Mouse (Mus musculus) heart, postnatal 0 days (tissue): ENCODE measurements at regions not wholly inside any gene's neighbourhood (a gene's known extent, or its start where the extent isn't known, plus 50 kb on each side); places are given as distances from the start of the nearest gene placed in this dataset.

Experiments
- CTCF ChIP-seq: IDR thresholded peaks from 2 replicates; pipeline ENCODE4 v1.5.1; 2016; ENCODE audit warnings: antibody characterized with exemption, control low read depth, low read depth
- EP300 ChIP-seq: IDR thresholded peaks from 2 replicates; pipeline ENCODE4 v1.6.1; 2016; ENCODE audit warnings: antibody characterized with exemption, low read depth

DNA sequence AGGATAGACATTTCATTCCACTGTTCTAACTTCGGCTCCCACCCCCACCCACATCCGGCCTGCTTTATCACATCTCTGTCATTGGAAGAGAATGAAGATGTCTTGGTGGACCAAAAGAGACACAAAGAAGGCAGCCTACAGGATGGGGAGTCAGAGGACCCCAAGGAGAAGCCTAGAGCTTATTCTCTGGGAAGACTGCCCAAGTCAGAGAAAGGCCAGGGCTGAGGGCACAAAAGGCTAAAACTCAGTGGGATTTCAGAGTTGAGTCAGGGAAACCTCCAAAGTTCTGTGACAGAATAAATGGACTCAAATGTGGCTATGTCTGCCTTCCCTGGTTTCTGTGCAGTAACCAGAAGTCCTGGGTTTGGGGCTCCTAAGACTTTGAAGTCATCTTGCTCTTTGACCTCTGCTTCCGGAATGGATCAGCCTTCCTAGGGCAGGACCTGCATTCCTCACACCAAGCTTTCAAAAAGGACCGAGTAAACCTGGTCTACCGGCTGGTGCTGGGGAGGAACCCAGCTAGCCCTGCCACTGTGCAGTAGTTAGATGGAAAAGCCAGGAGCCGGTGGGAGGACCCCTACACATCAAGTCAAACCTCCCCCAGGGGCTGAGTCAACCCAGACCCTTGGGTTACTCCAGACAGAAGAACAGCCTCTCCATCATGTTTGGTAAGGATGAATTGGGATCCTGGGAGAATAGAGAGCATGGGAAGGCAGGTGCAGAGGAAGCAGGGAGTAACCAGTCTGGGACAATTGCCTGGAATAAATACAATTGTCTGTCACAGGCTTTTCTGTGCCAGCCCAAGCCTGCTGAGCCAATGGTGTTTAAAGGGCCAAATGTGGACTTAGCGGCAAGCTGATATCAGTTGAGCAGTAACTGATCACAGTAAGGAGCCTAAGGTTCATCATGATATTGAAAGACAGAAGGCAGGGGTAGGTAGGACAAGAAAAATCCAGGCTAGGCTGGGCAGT is 80.7 kb upstream of the Barx2 start:
- no peak for TF ChIP-seq CTCF
- TF ChIP-seq EP300 = no peak
